Mouse (Mus musculus) cerebellum, adult 2 months (tissue): Measurements from ENCODE around the gene Ube2g1.

Source experiments
- CTCF ChIP-seq: fragments of 200-500 bp; IDR thresholded peaks from 2 replicates; pipeline ENCODE4 v1.5.1; 2011; ENCODE audit warnings: low read depth, mild to moderate bottlenecking, control low read depth, low read length, moderate library complexity, borderline replicate concordance; ENCODE audit not compliant: insufficient read depth
- POLR2A ChIP-seq: fragments of 200-500 bp; IDR thresholded peaks from 2 replicates; pipeline ENCODE4 v1.6.1; 2011; ENCODE audit warnings: low read length, control low read depth, borderline replicate concordance; ENCODE audit not compliant: insufficient read depth

GRCm38 (mm10) chr11:72718161-72718560 is 111.1 kb downstream of the Ube2g1 start:
- TF ChIP-seq CTCF, result no peak
- TF ChIP-seq POLR2A, result no peak
